Mouse (Mus musculus) liver, adult 2 months (tissue): ENCODE data around the gene Selenoi.

ENCODE experiments used
- CTCF ChIP-seq: fragments of 200-500 bp; IDR thresholded peaks from 2 replicates; pipeline ENCODE4 v1.5.1; 2011; ENCODE audit warnings: low read depth, low read length, control low read depth
- POLR2A ChIP-seq: fragments of 200-500 bp; IDR thresholded peaks from 2 replicates; pipeline ENCODE4 v1.6.1; 2011; ENCODE audit warnings: low read length, control low read depth; ENCODE audit not compliant: insufficient read depth; ENCODE audit errors: extremely low read depth

DNA sequence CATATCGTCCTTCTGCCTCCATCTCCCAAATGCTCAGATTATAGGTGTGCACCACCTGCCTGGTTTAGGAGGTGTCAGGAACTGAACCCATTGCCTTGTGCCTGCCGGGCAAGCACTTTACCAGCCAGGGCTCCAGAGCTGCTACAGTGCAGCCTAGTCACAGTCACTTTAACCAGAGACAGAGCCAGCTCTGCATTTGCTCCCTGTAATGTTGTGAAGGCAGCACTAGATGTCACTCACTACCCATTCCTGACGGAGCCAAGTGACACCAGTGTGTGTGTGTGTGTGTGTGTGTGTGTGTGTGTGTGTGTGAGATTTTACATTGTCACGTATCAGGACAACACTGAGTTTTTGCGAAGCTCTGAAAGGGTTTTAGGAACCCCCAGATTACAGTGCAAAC is 30.9 kb upstream of the Selenoi start:
- peak; percentile 47; the same call in 1 of the 2 replicates for TF ChIP-seq CTCF
- no peak for TF ChIP-seq POLR2A
